Mouse (Mus musculus) C2C12 (cell line): Measurements from ENCODE around the gene Tulp2. TPM values are rescaled to one million over a fixed set of nuclear protein-coding genes. Genes with fewer than 3 reads are reported as not detected.
A peak's percentile ranks its signal among the peaks of the same experiment; 100 is the strongest.
"Not testable (repeated sequence)": the region's sequence is repeated elsewhere in the genome, so short reads cannot be mapped to it uniquely, and the experiment has no call there.

ENCODE experiments used
- H3K27me3 ChIP-seq: one replicate; pipeline ENCODE4 v1.6.1; 2011; ENCODE audit not compliant: control insufficient read depth, insufficient read depth, insufficient read length
- H3K36me3 ChIP-seq: one replicate; pipeline ENCODE4 v1.6.1; 2011; ENCODE audit not compliant: control insufficient read depth, insufficient read depth
- H3K4me3 ChIP-seq: one replicate; pipeline ENCODE4 v1.5.1; 2011; ENCODE audit warnings: mild to moderate bottlenecking, control low read depth; ENCODE audit not compliant: poor library complexity, insufficient read depth, severe bottlenecking
- H3K79me2 ChIP-seq: one replicate; pipeline ENCODE4 v1.6.1; 2011; ENCODE audit not compliant: control insufficient read depth, insufficient read depth
- H3K79me3 ChIP-seq: one replicate; pipeline ENCODE4 v1.6.1; 2011; ENCODE audit warnings: low read depth, control low read depth
- H3ac ChIP-seq: one replicate; pipeline ENCODE3; 2011; ENCODE audit warnings: low read depth; ENCODE audit not compliant: control insufficient read depth, insufficient read length
- CEBPB ChIP-seq: IDR thresholded peaks from one replicate; pipeline ENCODE4 v1.6.1; 2011; ENCODE audit warnings: low read depth, mild to moderate bottlenecking, control low read depth, moderate library complexity
- CTCF ChIP-seq: IDR thresholded peaks from one replicate; pipeline ENCODE4 v1.5.1; 2011; ENCODE audit not compliant: control insufficient read depth, insufficient read depth, insufficient read length
- FOSL1 ChIP-seq: IDR thresholded peaks from one replicate; pipeline ENCODE4 v1.8.0; 2011; ENCODE audit warnings: mild to moderate bottlenecking, low read length; ENCODE audit not compliant: poor library complexity, insufficient read depth, severe bottlenecking
- MAX ChIP-seq: IDR thresholded peaks from one replicate; pipeline ENCODE4 v1.6.1; 2011; ENCODE audit warnings: mild to moderate bottlenecking, control low read depth
- MYOD1 ChIP-seq: IDR thresholded peaks from one replicate; pipeline ENCODE4 v1.6.1; 2011; ENCODE audit warnings: low read depth; ENCODE audit not compliant: control insufficient read depth, insufficient read length
- MYOG ChIP-seq: IDR thresholded peaks from one replicate; pipeline ENCODE4 v1.6.1; 2011; ENCODE audit not compliant: control insufficient read depth, insufficient read length; ENCODE audit errors: extremely low read depth
- USF1 ChIP-seq: IDR thresholded peaks from one replicate; pipeline ENCODE4 v1.6.1; 2011; ENCODE audit warnings: low read depth, mild to moderate bottlenecking, control low read depth, moderate library complexity
- polyA plus RNA-seq: library from polyadenylated mRNA; unstranded; fragments of >200 nt; fragmentation: generic; extraction: Trizol; gene quantifications from one replicate; pipeline ENCODE4 v1.2.1, GENCODE M21; 2012; ENCODE audit warnings: missing spikeins

The Tulp2 gene
- polyA plus RNA-seq, 1 experiment = not detected

GRCm38 (mm10) chr7:45462325-45462724, 19.4 kb upstream of the Tulp2 start:
- Histone ChIP-seq H3K4me3 (no peak overlapping the region), H3K79me3 (peaks cover 60% of the 10 kb centered on the region), H3K27me3 (no peaks in the 10 kb centered on the region), H3ac (no peak overlapping the region), H3K79me2 (peaks cover 72% of the 10 kb centered on the region), H3K36me3 (peaks cover 65% of the 10 kb centered on the region)
- TF ChIP-seq FOSL1 (no peak), MAX (no peak), USF1 (no peak)

- H3K79me3 ChIP-seq = peaks cover 55% of the 10 kb centered on the region
- not testable (repeated sequence) for H3K27me3 ChIP-seq, H3K4me3 ChIP-seq, H3ac ChIP-seq
- peaks cover 67% of the 10 kb centered on the region for H3K79me2 ChIP-seq
- H3K36me3 ChIP-seq = peaks cover 59% of the 10 kb centered on the region
Observed at GRCm38 (mm10) chr7:45462868-45463267, 18.8 kb upstream of the Tulp2 start.

- Histone ChIP-seq H3K27me3 (no peaks in the 10 kb centered on the region), H3K4me3 (no peak overlapping the region), H3K79me2 (peaks cover 54% of the 10 kb centered on the region), H3ac (no peak overlapping the region), H3K79me3 (peaks cover 42% of the 10 kb centered on the region), H3K36me3 (peaks cover 47% of the 10 kb centered on the region)
- TF ChIP-seq FOSL1 (no peak), MAX (no peak), CTCF (no peak), USF1 (no peak), MYOG (no peak), MYOD1 (no peak)
Observed at GRCm38 (mm10) chr7:45463987-45464778, 17.5 kb upstream of the Tulp2 start.

- Histone ChIP-seq H3ac (peak overlapping the region; percentile 75), H3K79me3 (peaks cover 39% of the 10 kb centered on the region), H3K4me3 (peak overlapping the region; percentile 76), H3K36me3 (peaks cover 46% of the 10 kb centered on the region), H3K27me3 (no peaks in the 10 kb centered on the region), H3K79me2 (peaks cover 48% of the 10 kb centered on the region)
- TF ChIP-seq USF1 (no peak), MAX (no peak), FOSL1 (no peak), MYOD1 (no peak), CEBPB (no peak), MYOG (no peak), CTCF (no peak)
Observed at GRCm38 (mm10) chr7:45465112-45465511, 16.6 kb upstream of the Tulp2 start.

- peak overlapping the region; percentile 76 for H3K4me3 ChIP-seq
- no peaks in the 10 kb centered on the region for H3K27me3 ChIP-seq
- TF ChIP-seq MYOD1 (no peak), USF1 (no peak), MYOG (no peak), MAX (no peak), FOSL1 (no peak), CTCF (no peak), CEBPB (no peak)
- peak overlapping the region; percentile 75 for H3ac ChIP-seq
- H3K36me3 ChIP-seq = peaks cover 42% of the 10 kb centered on the region
- H3K79me2 ChIP-seq = peaks cover 44% of the 10 kb centered on the region
- peaks cover 36% of the 10 kb centered on the region for H3K79me3 ChIP-seq
Observed at GRCm38 (mm10) chr7:45465549-45465948, 16.1 kb upstream of the Tulp2 start.

GRCm38 (mm10) chr7:45466283-45467089, 15.2 kb upstream of the Tulp2 start, which contains the start of gene Bax:
TSS of gene Bax (minus strand) at chr7:45466898.
- no peaks in the 10 kb centered on the region for H3K27me3 ChIP-seq
- no peak for TF ChIP-seq MYOD1
- TF ChIP-seq CTCF = no peak
- no peak for TF ChIP-seq FOSL1
- TF ChIP-seq CEBPB = no peak
- TF ChIP-seq MAX = peak; percentile 79
- peak; percentile 97 for TF ChIP-seq USF1
- no peak for TF ChIP-seq MYOG
- peaks cover 42% of the 10 kb centered on the region for H3K36me3 ChIP-seq
- peak within 1 kb of the TSS; percentile 75 for H3ac ChIP-seq
- H3K79me2 ChIP-seq = peaks cover 43% of the 10 kb centered on the region
- peak within 1 kb of the TSS; percentile 76 for H3K4me3 ChIP-seq
- peaks cover 34% of the 10 kb centered on the region for H3K79me3 ChIP-seq
